9 mouse cellular contexts compared by ENCODE assay signal in genomic region chr6:90704705-90705344, GRCm38 (mm10).
DNase-seq lines count a peak whose midpoint lies in the region; ATAC-seq and TF ChIP-seq lines count a peak whose summit lies in the region.
"Had no signal": no experiment of that assay in that cellular context is flagged by ENCODE, and none has a peak within 500 bp of the region (broad histone marks: within the 10 kb centered on the region; RNA-seq: fewer than 3 reads in every experiment).

No protein-coding gene starts in this region.

- H3K27me3 ChIP-seq in kidney, adult 2 months (replicated peaks; ENCODE audit: control insufficient read depth, insufficient read depth, low read length), result no peaks in the 10 kb centered on the region
- H3K27me3 ChIP-seq: midbrain, embryonic 12.5 days had no signal

- peak; percentile 14; the same call in 1 of the 2 replicates for TF ChIP-seq CTCF in kidney, adult 2 months (conservative IDR thresholded peaks at IDR 0.05; ENCODE audit: insufficient read depth, insufficient read length, low read depth, low read length)

- H3K4me1 ChIP-seq in kidney, adult 2 months (ENCODE audit: control insufficient read depth, insufficient read depth, low read length), result peaks cover 64% of the 10 kb centered on the region

- no peak for ATAC-seq in granulocyte monocyte progenitor cell, adult 5-6 weeks (replicated peaks; ENCODE audit: poor library complexity, severe bottlenecking)

- no peak for TF ChIP-seq POLR2A in kidney, adult 2 months (IDR thresholded peaks at IDR 0.05; ENCODE audit: low read depth, low read length)

- DNase-seq in kidney, adult 2 months, result peak; percentile 82
- no peak for DNase-seq in kidney, postnatal 4 days
- peak; percentile 57 for DNase-seq in MN1 (ENCODE audit: low spot score)
- DNase-seq in cerebellum, adult 9-10 months, result peak; percentile 80
- peak; percentile 83 to 84 for DNase-seq in heart, postnatal 10 days
- peak; percentile 73 to 80 for DNase-seq in lung, postnatal 4 days
- DNase-seq in thymus, postnatal 36 days, result no peak

- H3K36me3 ChIP-seq in kidney, adult 2 months (ENCODE audit: control insufficient read depth, insufficient read depth, low read length), result no peaks in the 10 kb centered on the region
- H3K36me3 ChIP-seq: midbrain, embryonic 12.5 days had no signal

- peak overlapping the region; percentile 14; the same call in 1 of the 2 replicates for H3K27ac ChIP-seq in kidney, adult 2 months (ENCODE audit: insufficient read depth, low read depth, low read length)
- H3K27ac ChIP-seq: midbrain, embryonic 12.5 days had no signal

- intact Hi-C loops in heart, postnatal 10 days (cut with DNase I), result no loop called here

- 40% methylated on average over 2 of the region's 2 CpGs for WGBS in kidney, adult 2 months

- no peak overlapping the region for H3K4me3 ChIP-seq in kidney, adult 2 months (ENCODE audit: insufficient read depth, low read depth, low read length)
- H3K4me3 ChIP-seq: midbrain, embryonic 12.5 days had no signal

Comparison
In these comparisons a context has a peak if more than half of its experiments do, and no peak if none do; other contexts are left out.
1. DNase-seq: peak in kidney, adult 2 months (single experiment), MN1 (single experiment), cerebellum, adult 9-10 months (single experiment), heart, postnatal 10 days (2 of 2) and lung, postnatal 4 days (2 of 2); none in kidney, postnatal 4 days (0 of 2) and thymus, postnatal 36 days (0 of 2).